Comparison of ENCODE assay signal across 12 mouse cellular contexts in genomic region chr17:87344441-87345251, GRCm38 (mm10).
DNase-seq lines count a peak whose midpoint lies in the region; ATAC-seq lines count a peak whose summit lies in the region.
"Had no signal": no experiment of that assay in that cellular context is flagged by ENCODE, and none has a peak within 500 bp of the region (broad histone marks: within the 10 kb centered on the region; RNA-seq: fewer than 3 reads in every experiment).

No protein-coding gene starts in this region.

- H3K4me3 ChIP-seq in heart, embryonic 16.5 days (ENCODE audit: low read length), result no peak overlapping the region
- no peak overlapping the region for H3K4me3 ChIP-seq in heart, embryonic 11.5 days (ENCODE audit: low read depth, low read length)
- no peak overlapping the region for H3K4me3 ChIP-seq in embryonic facial prominence, embryonic 10.5 days
- H3K4me3 ChIP-seq: limb, embryonic 13.5 days had no signal

- ATAC-seq in heart, embryonic 16.5 days (replicated peaks; ENCODE audit: extremely low read depth, insufficient read depth, low FRiP score), result 0 out of 2 replicates have a peak, but pooled peaks have one; percentile 39
- no peak for ATAC-seq in heart, embryonic 11.5 days (replicated peaks; ENCODE audit: insufficient number of reproducible peaks, low FRiP score, low TSS enrichment)
- ATAC-seq: hindbrain, embryonic 16.5 days had no signal

- H3K36me3 ChIP-seq in heart, embryonic 16.5 days (ENCODE audit: control insufficient read depth, insufficient read depth), result no peaks in the 10 kb centered on the region
- H3K36me3 ChIP-seq in heart, embryonic 11.5 days (ENCODE audit: control insufficient read depth, insufficient read depth, low read length), result no peaks in the 10 kb centered on the region
- no peaks in the 10 kb centered on the region for H3K36me3 ChIP-seq in embryonic facial prominence, embryonic 10.5 days (replicated peaks)
- H3K36me3 ChIP-seq: limb, embryonic 13.5 days had no signal

- no peaks in the 10 kb centered on the region for H3K4me1 ChIP-seq in heart, embryonic 16.5 days (ENCODE audit: control insufficient read depth, insufficient read depth, low read length)
- no peaks in the 10 kb centered on the region for H3K4me1 ChIP-seq in heart, embryonic 11.5 days (ENCODE audit: control insufficient read depth, insufficient read depth, low read length)
- H3K4me1 ChIP-seq in embryonic facial prominence, embryonic 10.5 days, result peaks cover 57% of the 10 kb centered on the region

- H3K4me2 ChIP-seq in heart, embryonic 16.5 days (ENCODE audit: low read depth, low read length), result no peak overlapping the region
- H3K4me2 ChIP-seq in heart, embryonic 11.5 days, result no peak overlapping the region
- H3K4me2 ChIP-seq: limb, embryonic 13.5 days had no signal

- no peak overlapping the region for H3K27ac ChIP-seq in heart, embryonic 16.5 days (ENCODE audit: low read length)
- no peak overlapping the region for H3K27ac ChIP-seq in heart, embryonic 11.5 days (ENCODE audit: low read depth, low read length)
- peak overlapping the region; percentile 3; the same call in 1 of the 2 replicates for H3K27ac ChIP-seq in embryonic facial prominence, embryonic 10.5 days (replicated peaks)
- H3K27ac ChIP-seq: limb, embryonic 13.5 days had no signal

- H3K27me3 ChIP-seq in heart, embryonic 16.5 days (ENCODE audit: control insufficient read depth, insufficient read depth, low read length), result no peaks in the 10 kb centered on the region
- H3K27me3 ChIP-seq in heart, embryonic 11.5 days (ENCODE audit: control insufficient read depth, insufficient read depth, low read length), result 0 out of 2 replicates have a peak, but pooled peaks cover 3% of the 10 kb centered on the region
- no peaks in the 10 kb centered on the region for H3K27me3 ChIP-seq in embryonic facial prominence, embryonic 10.5 days (replicated peaks; ENCODE audit: low read depth, poor library complexity, severe bottlenecking)

- 70% methylated on average over 18 of the region's 18 CpGs for WGBS in heart, embryonic 16.5 days
- WGBS in heart, embryonic 11.5 days (ENCODE audit: insufficient replicate concordance), result 72% methylated on average over 18 of the region's 18 CpGs
- 69% methylated on average over 18 of the region's 18 CpGs for WGBS in embryonic facial prominence, embryonic 10.5 days

- no peak for DNase-seq in embryonic facial prominence, embryonic 10.5 days (ENCODE audit: low spot score)
- DNase-seq in naive thymus-derived CD4-positive, alpha-beta T cell, adult 2 months (ENCODE audit: low read depth), result peak; percentile 69
- DNase-seq in thymus, postnatal 25 days, result peak; percentile 75
- DNase-seq in layer of hippocampus, postnatal 14 days (ENCODE audit: low spot score in 2 of 2), result no peak
- DNase-seq in left cerebral cortex, adult 11 months (ENCODE audit: low spot score), result no peak
- no peak for DNase-seq in adrenal gland, postnatal 14 days
- DNase-seq: cerebellum, adult 11-12 months; lung, postnatal 10 days had no signal

- H3K9me3 ChIP-seq in heart, embryonic 16.5 days (replicated peaks; ENCODE audit: control insufficient read depth, low read length), result no peaks in the 10 kb centered on the region
- H3K9me3 ChIP-seq in heart, embryonic 11.5 days (replicated peaks; ENCODE audit: control insufficient read depth, low read length), result no peaks in the 10 kb centered on the region
- no peaks in the 10 kb centered on the region for H3K9me3 ChIP-seq in embryonic facial prominence, embryonic 10.5 days
- H3K9me3 ChIP-seq: limb, embryonic 13.5 days had no signal

- H3K9ac ChIP-seq in heart, embryonic 16.5 days (ENCODE audit: low read length), result no peak overlapping the region
- no peak overlapping the region for H3K9ac ChIP-seq in heart, embryonic 11.5 days (ENCODE audit: low read depth, low read length)
- H3K9ac ChIP-seq: limb, embryonic 13.5 days had no signal

Comparison
In these comparisons a context has a peak if more than half of its experiments do, and no peak if none do; other contexts are left out.
1. DNase-seq: peak in naive thymus-derived CD4-positive, alpha-beta T cell, adult 2 months (single experiment) and thymus, postnatal 25 days (single experiment); none in embryonic facial prominence, embryonic 10.5 days (single experiment), layer of hippocampus, postnatal 14 days (0 of 2), left cerebral cortex, adult 11 months (single experiment) and adrenal gland, postnatal 14 days (single experiment).